Mouse (Mus musculus) hindlimb bud, embryonic 11.5 days (tissue): Measurements from ENCODE around the gene Malsu1.

Experiments used
- DNase-seq: peaks from one replicate; pipeline ENCODE4 v3.0.0-alpha.2; 2012; ENCODE audit warnings: low read depth, low spot score; ENCODE audit errors: extremely low spot score

Gene Malsu1

DNA sequence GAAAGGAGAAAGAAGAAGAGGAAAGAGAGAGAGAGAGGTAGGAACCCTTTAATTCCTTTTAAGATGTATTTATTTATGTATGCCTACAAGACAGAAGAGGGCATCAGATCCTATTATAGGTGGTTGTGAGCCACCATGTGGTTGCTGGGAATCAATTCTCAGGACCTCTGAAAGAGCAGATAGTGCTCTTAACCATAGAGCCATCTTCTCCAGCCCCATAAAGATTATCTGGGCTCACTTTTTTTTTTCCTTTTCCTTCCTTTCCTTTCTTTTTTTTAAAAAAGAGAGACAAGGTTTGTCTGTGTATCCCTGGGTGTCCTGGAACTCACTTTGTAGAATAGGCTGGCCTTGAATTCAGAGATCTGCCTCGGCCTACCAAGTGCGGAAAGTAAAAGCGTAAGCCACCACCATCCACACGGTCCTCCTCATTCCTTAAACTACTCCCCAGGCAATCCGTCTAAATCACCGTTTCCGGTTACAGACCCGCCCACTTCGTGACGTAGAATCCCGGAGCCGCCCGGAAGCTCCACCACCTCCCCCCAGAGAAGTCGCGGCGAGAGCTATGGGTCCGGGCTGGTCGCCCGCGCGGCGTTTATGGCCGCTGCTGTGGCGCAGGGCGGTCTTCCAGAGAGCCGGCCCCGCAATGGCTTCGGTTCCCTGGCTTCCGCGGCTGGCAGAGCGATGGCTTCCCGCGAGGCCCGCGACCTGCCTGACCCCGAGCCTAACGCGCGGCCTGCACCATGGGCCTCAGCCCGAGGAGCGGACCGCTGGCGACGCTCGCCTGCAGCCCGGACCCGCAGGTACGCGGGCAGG, at the start of gene Malsu1:
Malsu1 (plus strand) TSS at position 492 of the 813 bp plus-strand sequence.
- DNase-seq: peak; percentile 87

DNA sequence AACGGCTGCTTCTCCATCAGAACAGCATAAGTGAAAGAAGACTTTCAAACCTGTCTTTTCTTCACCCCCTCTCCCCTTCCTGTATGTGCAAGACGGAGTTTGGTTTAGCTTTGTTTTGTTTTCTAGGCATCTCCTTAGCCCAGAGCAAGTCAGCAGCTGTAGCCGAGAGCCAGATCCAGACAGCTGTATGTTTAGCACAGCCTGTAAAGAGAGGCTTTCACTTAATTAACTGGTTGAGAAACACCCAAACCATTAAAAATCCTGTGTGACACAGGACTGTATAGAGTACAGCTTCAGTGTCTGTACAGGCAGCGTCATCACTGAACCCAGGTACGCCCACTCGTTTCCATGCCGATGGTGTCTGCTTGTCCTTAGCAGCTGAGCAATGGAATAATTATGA, 48.3 kb upstream of the Malsu1 start:
- DNase-seq: no peak

DNA sequence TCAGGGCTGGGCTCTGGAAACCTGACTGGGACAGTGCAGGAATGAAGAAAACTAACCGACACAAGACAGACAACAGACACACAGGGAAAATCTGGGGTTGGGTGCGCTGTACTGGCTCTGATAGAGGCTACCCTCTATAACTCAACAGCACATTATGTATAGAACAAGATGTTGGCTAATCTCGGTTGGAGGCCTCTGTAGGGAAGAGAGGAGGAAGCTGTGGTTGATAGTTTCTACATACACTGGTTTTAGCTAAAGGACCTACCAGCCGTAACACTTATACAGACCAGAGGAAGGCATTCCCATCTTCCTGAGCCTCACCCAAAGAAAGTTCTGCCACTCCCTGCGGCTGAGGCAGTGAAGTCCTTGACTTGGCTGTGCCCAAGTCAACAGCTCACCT, 47.1 kb upstream of the Malsu1 start:
- DNase-seq: no peak

DNA sequence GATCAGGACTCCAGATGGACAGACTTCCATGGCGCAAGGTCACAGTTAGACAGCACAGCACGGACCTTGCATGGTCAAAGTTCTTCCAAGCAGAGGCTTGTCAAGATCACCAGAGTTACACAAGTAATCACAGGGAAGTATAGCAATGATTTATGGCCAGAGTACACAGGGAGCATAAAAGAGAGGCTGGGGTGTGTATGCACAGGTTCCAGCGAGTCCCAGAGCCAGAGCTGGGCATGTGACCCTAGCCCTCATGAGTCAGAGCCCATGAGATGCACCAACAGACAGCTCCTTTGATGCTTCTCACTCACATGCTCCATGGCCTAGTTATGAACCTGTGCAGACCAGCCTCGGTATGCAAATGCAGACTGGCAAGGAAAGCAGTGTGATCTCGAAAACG, 45.6 kb upstream of the Malsu1 start:
- DNase-seq: no peak

DNA sequence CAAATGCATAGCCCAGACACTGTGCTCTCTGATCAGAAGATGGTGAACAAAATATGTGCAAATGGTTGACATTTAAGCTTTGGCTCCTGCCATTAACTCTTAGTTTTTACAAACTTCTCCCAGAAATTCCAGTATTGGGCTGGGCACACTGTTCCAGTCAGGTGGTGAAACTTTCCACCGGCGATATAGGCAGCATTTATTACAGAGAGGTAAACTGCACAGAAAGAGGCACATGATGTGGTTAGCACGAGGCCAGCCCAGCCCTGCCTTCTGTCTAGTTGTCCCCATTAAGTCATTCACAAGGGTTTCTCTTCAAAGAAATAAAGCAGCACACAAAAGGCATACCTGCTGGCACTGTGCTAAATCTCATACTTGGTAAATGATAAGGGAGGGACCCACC, 44.9 kb upstream of the Malsu1 start:
- DNase-seq: no peak

DNA sequence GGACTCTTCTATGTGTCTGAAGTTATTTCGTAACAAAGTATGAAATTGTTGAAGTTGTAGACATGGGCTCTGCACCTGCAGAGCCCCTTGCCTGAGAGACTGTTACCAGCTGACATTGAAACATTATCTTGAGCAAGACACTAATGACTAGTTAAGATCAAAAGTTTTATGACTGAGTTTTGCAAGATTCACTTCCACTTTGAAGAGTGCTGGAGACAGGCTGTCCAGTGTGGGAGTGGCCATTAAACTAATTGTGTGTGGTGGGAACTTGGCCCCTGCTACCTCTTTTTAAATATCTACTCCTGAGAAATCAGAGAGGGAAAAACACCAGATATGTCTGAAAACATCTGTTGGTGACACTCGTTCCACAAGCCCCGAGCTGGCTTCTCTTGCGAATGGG, 42.4 kb upstream of the Malsu1 start:
- no peak for DNase-seq

DNA sequence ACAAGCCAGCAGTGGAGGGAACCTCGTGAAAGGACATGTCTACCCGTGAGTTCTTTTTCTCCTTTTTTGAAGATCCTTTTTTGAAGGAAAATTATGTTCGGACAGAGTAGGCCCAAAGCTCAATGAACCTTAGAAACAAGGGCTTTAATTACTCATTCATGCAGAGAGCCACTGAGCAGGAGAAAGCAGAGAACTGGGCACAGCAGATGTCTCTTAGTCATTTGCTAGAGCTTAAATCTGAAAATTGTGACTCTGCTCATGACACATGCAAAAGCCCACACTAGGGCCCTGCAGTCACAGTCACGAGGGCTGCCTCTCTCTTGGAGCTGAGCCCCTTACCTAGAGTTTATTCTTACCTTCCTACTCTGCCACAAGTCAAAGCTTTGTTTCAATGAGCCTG, 40.8 kb upstream of the Malsu1 start:
- DNase-seq: no peak

DNA sequence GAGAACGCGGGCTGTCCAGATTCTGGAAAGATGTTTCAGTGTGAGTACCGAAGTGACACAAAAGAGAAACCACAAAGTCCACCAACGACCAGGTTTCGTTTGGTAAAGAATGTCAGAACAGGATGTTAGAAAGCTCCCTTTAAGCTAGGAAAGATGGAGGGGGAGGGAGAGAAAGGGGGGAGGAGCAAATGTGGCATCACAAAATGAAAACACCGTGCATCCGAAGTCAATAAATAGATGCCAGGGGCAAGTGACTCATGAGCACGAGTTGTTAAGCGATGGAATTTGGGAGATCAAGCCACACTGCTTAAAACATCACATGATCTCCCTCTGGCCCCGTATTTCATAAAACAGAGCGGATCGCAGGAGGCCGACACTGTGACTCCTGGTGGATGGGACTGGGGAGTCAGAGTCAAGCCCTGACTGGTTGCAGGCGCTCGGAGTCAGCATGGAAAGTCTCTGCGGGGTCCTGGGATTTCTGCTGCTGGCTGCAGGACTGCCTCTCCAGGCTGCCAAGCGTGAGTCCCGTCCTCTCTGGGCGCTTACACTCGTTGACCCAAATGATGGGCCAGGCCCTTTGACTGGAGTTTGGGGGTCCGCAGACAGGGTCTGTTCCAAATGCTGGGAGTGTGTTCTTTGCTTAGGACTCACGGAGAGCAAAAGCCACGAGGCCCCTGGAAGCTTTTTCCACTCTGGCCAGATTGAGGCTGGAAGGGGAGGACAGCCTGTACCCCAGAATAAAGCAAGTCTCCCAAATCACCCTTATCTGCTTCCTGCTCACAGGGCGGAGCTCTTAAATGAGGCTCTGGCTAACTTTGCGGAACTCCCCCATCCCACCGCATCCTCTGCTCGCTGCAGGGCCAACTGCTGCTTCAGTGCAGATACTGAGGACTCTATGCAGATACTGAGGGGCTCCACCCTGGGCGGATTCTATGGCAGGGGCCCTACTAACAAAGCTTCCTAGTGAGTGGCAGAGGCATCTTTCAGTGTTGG, 37.0 kb upstream of the Malsu1 start, which contains the start of gene Gpnmb:
Gpnmb (plus strand) TSS at position 272 of the 993 bp plus-strand sequence.
- DNase-seq: no peak

DNA sequence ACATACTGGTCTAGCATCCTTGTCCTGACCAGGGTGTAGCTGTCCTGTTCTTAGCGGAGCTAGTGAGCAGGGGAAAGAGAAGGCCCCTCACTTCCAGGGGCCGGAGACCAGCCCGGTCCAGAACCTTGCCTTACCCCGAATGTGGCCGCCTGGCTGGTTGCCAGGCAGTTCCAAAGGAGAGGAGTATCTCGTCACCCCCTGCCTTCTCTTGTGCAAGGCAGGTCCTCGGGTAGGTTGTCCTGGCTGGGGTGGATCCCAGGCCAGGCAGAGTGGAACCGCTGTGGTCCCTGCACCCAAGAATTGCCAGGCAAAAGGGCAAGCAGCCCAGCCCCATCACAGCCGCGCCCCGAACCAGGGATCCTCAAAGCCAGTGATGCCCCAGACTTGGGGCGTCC, 36.3 kb upstream of the Malsu1 start:
- no peak for DNase-seq

DNA sequence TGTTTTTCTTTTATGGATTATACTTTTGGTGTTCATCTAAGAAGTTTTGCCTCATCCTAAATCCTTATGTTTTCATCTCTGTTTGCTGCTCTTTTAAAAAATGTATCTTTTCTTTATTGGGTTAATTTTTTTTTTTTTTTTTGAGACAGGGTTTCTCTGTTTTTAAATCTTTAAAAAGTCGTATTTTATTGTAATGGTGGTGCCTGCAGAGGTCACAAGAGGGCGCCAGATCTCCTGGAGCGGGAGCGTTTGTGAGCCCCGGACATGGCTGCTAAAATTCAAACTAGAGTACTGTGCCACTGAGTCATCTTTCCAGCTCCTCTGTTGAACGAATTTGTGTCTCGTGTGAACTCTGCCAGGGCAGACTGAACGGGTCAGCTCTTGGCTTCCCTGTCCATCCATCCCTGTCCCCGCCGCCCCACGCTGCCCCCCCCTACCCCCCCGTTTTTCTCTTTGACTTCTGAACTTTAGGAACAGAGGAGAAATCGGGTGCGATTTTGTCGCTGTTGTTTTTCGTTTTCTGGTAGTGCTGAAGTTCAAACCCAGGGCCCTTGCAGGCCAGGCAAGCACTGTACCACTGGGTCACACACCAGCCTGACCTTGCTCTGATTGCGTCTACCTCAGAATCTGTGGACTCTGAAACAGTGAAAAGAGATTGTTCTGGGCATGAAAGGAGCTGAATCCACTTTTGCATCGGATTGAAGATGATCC, 34.0 kb upstream of the Malsu1 start:
- peak; percentile 30 for DNase-seq

DNA sequence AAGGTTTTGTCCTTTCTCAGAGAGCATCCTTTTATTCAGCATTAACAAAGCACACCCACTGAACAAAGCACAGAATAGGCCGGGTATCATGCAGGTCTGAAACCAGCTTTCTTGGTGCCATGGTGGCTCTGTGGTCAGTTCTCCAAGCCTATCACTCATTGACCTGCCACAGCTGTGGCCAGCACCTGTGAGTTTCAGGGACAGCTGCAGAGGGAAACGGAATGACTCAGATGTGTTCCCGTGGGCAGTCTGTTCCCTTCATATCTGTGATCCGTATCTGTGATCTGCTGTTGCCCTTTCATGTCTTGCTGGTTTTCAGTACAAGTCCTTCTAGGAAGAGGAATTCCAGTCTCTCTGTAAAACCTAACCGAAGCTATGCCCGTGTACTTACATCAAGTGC, 27.1 kb upstream of the Malsu1 start:
- no peak for DNase-seq

DNA sequence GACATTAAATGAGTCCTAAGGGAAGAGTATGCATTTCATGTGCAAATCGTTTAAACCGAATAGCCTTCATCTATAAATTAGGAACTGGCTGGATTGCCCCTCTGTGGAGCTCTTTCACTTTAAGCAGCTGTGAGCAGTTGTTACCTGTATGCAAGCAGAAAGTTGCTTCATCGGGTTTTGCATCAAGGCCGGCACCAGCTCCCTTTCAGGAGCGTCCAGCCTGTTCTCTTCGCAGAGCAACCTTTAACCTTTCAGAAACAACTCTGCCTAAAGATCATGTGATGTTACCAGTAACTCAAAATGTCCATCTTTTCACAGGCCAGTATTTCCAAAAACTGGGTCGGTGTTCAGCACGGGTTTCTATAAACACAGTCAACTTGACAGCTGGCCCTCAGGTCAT, 26.6 kb upstream of the Malsu1 start:
- DNase-seq: no peak

DNA sequence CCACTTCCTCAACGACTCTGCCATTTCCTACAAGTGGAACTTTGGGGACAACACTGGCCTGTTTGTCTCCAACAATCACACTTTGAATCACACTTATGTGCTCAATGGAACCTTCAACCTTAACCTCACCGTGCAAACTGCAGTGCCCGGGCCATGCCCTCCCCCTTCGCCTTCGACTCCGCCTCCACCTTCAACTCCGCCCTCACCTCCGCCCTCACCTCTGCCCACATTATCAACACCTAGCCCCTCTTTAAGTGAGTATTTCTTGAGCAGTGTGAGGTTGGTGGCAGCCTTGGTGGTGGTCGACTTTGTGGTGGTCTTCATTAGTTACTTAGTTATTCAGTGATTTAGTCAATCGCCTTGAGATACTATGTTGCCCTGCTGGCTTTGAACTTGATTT, 25.7 kb upstream of the Malsu1 start:
- DNase-seq: no peak

DNA sequence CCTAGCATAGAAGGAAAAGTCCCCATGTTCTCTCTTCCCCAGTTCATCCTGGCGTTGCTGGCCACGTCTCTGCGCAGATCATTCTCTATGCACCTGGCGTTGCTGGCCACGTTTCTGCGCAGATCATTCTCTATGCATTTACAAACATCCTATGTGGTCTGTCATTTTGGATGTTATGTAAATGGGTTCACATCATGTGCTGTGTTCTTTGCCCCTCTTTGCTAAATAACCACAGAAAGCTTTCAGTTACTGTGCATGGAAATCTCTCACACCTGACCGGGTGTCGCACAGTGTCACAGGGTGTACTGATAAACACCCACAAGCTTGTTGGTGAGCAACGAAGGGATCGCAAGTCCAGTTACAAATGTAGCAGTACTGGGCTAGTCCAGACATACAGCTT, 25.2 kb upstream of the Malsu1 start:
- no peak for DNase-seq

DNA sequence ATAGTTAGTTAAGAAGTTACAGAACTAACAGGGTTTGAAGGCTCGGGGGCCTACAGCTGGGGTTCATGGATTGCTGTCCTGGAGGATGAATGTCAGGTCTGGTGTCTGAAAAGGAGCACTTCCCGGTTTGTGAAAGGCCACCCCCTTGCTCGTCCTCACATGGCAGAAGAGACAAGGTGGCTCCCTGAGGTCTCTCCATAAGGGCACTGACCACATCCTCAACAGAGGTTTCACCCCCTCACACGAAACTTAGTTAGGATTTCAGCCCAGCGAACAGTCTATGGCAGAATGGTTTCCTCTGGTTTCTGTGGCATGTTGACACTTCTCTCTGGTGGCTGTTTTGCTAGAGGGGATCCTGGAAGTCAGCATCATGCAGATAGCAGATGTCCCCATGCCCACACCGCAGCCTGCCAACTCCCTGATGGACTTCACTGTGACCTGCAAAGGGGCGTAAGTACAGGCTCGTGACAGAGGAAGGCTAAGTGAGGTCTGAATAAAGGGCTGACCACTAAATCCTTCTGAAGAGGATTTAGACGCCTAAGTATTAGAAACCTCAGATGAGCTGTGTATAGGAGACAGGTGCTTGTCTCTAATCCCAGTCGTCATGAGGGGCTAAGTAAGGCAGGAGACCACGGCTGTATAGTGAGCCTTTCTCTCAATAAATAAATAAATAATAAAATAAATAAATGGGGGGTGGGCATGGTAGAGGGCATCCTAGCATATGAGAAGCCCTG, 22.8 kb upstream of the Malsu1 start:
- DNase-seq: no peak

DNA sequence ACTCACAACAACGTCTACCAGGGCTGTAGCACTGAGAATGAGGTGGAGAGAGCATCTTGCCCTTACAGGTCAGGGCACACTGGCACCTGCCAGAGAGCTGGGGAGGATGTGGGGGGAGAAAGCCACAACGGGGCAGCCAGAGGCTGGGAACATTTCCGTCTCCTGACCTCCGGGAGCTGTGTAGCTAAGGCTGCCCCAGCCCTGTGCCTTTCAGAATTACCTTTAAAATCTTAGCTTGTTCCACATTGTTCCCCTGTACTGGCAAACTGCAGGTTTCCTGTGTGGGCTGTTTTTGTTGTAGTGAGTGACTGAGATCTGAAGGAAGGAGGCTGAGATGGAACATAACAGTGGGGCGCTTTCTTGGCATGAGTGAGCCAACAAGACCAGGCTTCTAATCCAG, 21.4 kb upstream of the Malsu1 start:
- no peak for DNase-seq

DNA sequence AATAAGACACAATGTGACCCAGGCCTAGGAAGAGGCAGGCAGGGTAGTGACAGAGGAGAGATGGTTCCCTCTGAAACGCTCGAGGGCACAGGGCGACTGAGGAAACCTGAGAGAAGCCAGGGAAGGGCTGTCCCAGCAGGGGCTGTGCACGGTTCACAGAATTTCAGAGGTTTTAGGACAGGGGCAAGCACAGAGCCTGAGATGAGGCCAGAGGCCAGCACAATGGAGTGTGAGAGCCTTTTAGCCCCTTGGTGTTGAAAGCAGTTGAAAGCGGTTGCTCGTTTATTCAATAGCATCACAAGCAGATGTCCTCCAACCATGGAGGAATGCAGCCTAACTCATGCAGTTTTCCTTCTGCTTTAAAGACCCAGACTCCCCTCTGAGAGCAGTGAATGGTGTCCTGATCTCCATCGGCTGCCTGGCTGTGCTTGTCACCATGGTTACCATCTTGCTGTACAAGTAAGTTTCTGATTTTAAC, 18.3 kb upstream of the Malsu1 start:
- no peak for DNase-seq

DNA sequence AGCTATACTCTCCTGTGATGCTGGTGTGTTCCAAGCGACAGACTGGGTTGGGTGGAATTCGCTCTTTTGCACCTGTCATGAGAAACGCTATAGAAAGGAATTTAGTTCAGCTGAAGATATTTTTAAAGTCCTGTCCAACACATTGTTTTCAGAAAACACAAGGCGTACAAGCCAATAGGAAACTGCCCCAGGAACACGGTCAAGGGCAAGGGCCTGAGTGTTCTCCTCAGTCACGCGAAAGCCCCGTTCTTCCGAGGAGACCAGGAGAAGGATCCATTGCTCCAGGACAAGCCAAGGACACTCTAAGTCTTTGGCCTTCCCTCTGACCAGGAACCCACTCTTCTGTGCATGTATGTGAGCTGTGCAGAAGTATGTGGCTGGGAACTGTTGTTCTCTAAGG, 17.6 kb upstream of the Malsu1 start:
- no peak for DNase-seq

DNA sequence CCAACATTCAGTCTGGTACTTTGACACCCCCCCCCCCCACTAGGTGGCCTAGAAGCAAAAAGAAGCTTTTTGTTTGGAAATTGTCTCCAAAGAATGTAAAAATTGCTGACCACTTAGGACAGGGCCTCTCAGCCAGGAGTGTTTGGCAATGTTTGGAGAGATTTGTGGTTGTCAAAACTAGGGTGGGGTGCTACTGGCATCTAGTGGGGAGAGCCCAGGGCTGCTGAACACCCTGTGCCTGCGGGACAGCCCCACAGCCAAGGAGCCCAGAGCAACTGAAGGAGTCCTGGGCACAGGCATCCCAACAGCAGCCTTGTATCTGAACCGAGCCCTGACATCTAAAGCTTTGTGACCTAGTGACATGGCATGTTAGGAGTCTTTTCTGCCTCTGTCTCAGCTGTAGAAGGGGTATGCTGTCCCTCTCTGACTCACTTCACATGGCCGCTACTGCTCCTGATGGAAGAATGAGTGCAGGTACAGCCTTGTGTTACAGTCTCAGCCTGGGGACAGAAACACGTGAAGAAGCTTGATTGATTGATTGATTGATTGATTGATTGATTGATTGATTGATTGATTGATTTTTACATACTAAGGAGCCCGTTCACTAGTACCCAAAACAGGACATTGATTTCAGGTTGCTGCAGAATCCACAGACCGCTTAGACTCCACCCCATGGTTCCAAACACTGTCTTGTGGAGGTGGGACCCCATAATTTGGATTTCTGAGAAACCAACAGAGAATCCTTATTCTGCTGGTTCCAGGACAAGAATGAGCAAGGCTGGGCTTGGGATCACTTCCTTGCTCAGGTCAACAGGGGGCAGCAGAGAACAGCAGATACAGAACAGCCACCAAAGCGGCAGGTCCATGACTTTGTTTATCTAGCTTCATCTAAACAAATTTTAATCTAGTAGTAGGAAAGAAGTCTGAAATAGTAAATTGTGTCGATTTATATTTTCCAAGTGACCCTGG, 16.3 kb upstream of the Malsu1 start:
- DNase-seq: no peak
